Mouse (Mus musculus): ENCODE measurements around the gene Gstcd. TPM values are rescaled to one million over a fixed set of nuclear protein-coding genes. Genes with fewer than 3 reads are reported as not detected.

Gene Gstcd
- polyA plus RNA-seq, 2 experiments = 8.0 to 15.1 TPM

GRCm38 (mm10) chr3:133109844-133110243, 18.0 kb upstream of the Gstcd start:
- H3K4me3 ChIP-seq (replicated peaks; ENCODE audit: low read length) = no peak overlapping the region
- no peak overlapping the region for H3K9ac ChIP-seq (ENCODE audit: low read depth, low read length, severe bottlenecking)
- ATAC-seq (ENCODE audit: low FRiP score, low read depth) (no peak), DNase-seq (ENCODE audit: low spot score) (no peak)
- H3K4me1 ChIP-seq (ENCODE audit: control insufficient read depth, insufficient read depth, low read length) = no peaks in the 10 kb centered on the region
- WGBS = 91% methylated on average over 4 of the region's 4 CpGs
- TF ChIP-seq POLR2A (IDR thresholded peaks at IDR 0.05; ENCODE audit: borderline replicate concordance, extremely low read depth, insufficient read depth, insufficient read length) = no peak
- no peak overlapping the region for H3K4me2 ChIP-seq (replicated peaks; ENCODE audit: low read depth, low read length, severe bottlenecking)
- H3K9me3 ChIP-seq (ENCODE audit: control insufficient read depth, low read length) = no peaks in the 10 kb centered on the region
- peaks cover 42% of the 10 kb centered on the region for H3K36me3 ChIP-seq (ENCODE audit: control insufficient read depth, insufficient read depth, low read length)
- no peaks in the 10 kb centered on the region for H3K27me3 ChIP-seq (ENCODE audit: control insufficient read depth, insufficient read depth, low read length)
- no peak overlapping the region for H3K27ac ChIP-seq (replicated peaks; ENCODE audit: low read depth, low read length)

GRCm38 (mm10) chr3:133108731-133109130, 16.9 kb upstream of the Gstcd start:
- ATAC-seq (ENCODE audit: low FRiP score, low read depth) = no peak
- no peaks in the 10 kb centered on the region for H3K4me1 ChIP-seq (ENCODE audit: control insufficient read depth, insufficient read depth, low read length)
- no peaks in the 10 kb centered on the region for H3K9me3 ChIP-seq (ENCODE audit: control insufficient read depth, low read length)
- no peak overlapping the region for H3K4me3 ChIP-seq (replicated peaks; ENCODE audit: low read length)
- DNase-seq (ENCODE audit: low spot score) = no peak
- WGBS = 87% methylated on average over 4 of the region's 4 CpGs
- H3K27me3 ChIP-seq (ENCODE audit: control insufficient read depth, insufficient read depth, low read length) = no peaks in the 10 kb centered on the region
- no peak overlapping the region for H3K9ac ChIP-seq (ENCODE audit: low read depth, low read length, severe bottlenecking)
- H3K27ac ChIP-seq (replicated peaks; ENCODE audit: low read depth, low read length) = no peak overlapping the region
- no peak overlapping the region for H3K4me2 ChIP-seq (replicated peaks; ENCODE audit: low read depth, low read length, severe bottlenecking)
- H3K36me3 ChIP-seq (ENCODE audit: control insufficient read depth, insufficient read depth, low read length) = peaks cover 50% of the 10 kb centered on the region
- no peak for TF ChIP-seq POLR2A (IDR thresholded peaks at IDR 0.05; ENCODE audit: borderline replicate concordance, extremely low read depth, insufficient read depth, insufficient read length)

- Histone ChIP-seq H3K4me3 (replicated peaks; ENCODE audit: low read length) (no peak overlapping the region), H3K27me3 (ENCODE audit: control insufficient read depth, insufficient read depth, low read length) (no peaks in the 10 kb centered on the region), H3K4me1 (ENCODE audit: control insufficient read depth, insufficient read depth, low read length) (no peaks in the 10 kb centered on the region), H3K4me2 (replicated peaks; ENCODE audit: low read depth, low read length, severe bottlenecking) (no peak overlapping the region), H3K36me3 (ENCODE audit: control insufficient read depth, insufficient read depth, low read length) (peaks cover 72% of the 10 kb centered on the region), H3K9me3 (ENCODE audit: control insufficient read depth, low read length) (no peaks in the 10 kb centered on the region), H3K27ac (replicated peaks; ENCODE audit: low read depth, low read length) (no peak overlapping the region), H3K9ac (ENCODE audit: low read depth, low read length, severe bottlenecking) (no peak overlapping the region)
- no peak for TF ChIP-seq POLR2A (IDR thresholded peaks at IDR 0.05; ENCODE audit: borderline replicate concordance, extremely low read depth, insufficient read depth, insufficient read length)
- WGBS = 95% methylated on average over 3 of the region's 3 CpGs
- ATAC-seq (ENCODE audit: low FRiP score, low read depth) (no peak), DNase-seq (ENCODE audit: low spot score) (no peak)
Observed at GRCm38 (mm10) chr3:133104436-133104835, 12.6 kb upstream of the Gstcd start.

- Histone ChIP-seq H3K9ac (ENCODE audit: low read depth, low read length, severe bottlenecking) (no peak overlapping the region), H3K4me1 (ENCODE audit: control insufficient read depth, insufficient read depth, low read length) (no peaks in the 10 kb centered on the region), H3K27ac (replicated peaks; ENCODE audit: low read depth, low read length) (no peak overlapping the region), H3K27me3 (ENCODE audit: control insufficient read depth, insufficient read depth, low read length) (no peaks in the 10 kb centered on the region), H3K4me2 (replicated peaks; ENCODE audit: low read depth, low read length, severe bottlenecking) (no peak overlapping the region), H3K36me3 (ENCODE audit: control insufficient read depth, insufficient read depth, low read length) (peaks cover 71% of the 10 kb centered on the region), H3K9me3 (ENCODE audit: control insufficient read depth, low read length) (no peaks in the 10 kb centered on the region), H3K4me3 (replicated peaks; ENCODE audit: low read length) (no peak overlapping the region)
- TF ChIP-seq POLR2A (IDR thresholded peaks at IDR 0.05; ENCODE audit: borderline replicate concordance, extremely low read depth, insufficient read depth, insufficient read length) = no peak
- ATAC-seq (ENCODE audit: low FRiP score, low read depth) (no peak), DNase-seq (ENCODE audit: low spot score) (no peak)
- 85% methylated on average over 3 of the region's 3 CpGs for WGBS
Observed at GRCm38 (mm10) chr3:133103768-133104167, 11.9 kb upstream of the Gstcd start.

- no peak overlapping the region for H3K9ac ChIP-seq (ENCODE audit: low read depth, low read length, severe bottlenecking)
- no peak overlapping the region for H3K27ac ChIP-seq (replicated peaks; ENCODE audit: low read depth, low read length)
- no peak for ATAC-seq (ENCODE audit: low FRiP score, low read depth)
- H3K4me2 ChIP-seq (replicated peaks; ENCODE audit: low read depth, low read length, severe bottlenecking) = no peak overlapping the region
- DNase-seq (ENCODE audit: low spot score) = no peak
- no peak overlapping the region for H3K4me3 ChIP-seq (replicated peaks; ENCODE audit: low read length)
- no peak for TF ChIP-seq POLR2A (IDR thresholded peaks at IDR 0.05; ENCODE audit: borderline replicate concordance, extremely low read depth, insufficient read depth, insufficient read length)
- H3K9me3 ChIP-seq (ENCODE audit: control insufficient read depth, low read length) = no peaks in the 10 kb centered on the region
- 91% methylated on average over 2 of the region's 2 CpGs for WGBS
- H3K27me3 ChIP-seq (ENCODE audit: control insufficient read depth, insufficient read depth, low read length) = no peaks in the 10 kb centered on the region
- H3K36me3 ChIP-seq (ENCODE audit: control insufficient read depth, insufficient read depth, low read length) = peaks cover 54% of the 10 kb centered on the region
- no peaks in the 10 kb centered on the region for H3K4me1 ChIP-seq (ENCODE audit: control insufficient read depth, insufficient read depth, low read length)
Observed at GRCm38 (mm10) chr3:133098909-133099308, 7.1 kb upstream of the Gstcd start.

- no peaks in the 10 kb centered on the region for H3K4me1 ChIP-seq (ENCODE audit: control insufficient read depth, insufficient read depth, low read length)
- no peaks in the 10 kb centered on the region for H3K27me3 ChIP-seq (ENCODE audit: control insufficient read depth, insufficient read depth, low read length)
- peaks cover 48% of the 10 kb centered on the region for H3K36me3 ChIP-seq (ENCODE audit: control insufficient read depth, insufficient read depth, low read length)
- H3K9me3 ChIP-seq (ENCODE audit: control insufficient read depth, low read length) = no peaks in the 10 kb centered on the region
- no peak overlapping the region for H3K9ac ChIP-seq (ENCODE audit: low read depth, low read length, severe bottlenecking)
- WGBS = 96% methylated on average over 4 of the region's 4 CpGs
- ATAC-seq (ENCODE audit: low FRiP score, low read depth) (no peak), DNase-seq (ENCODE audit: low spot score) (no peak)
- H3K27ac ChIP-seq (replicated peaks; ENCODE audit: low read depth, low read length) = no peak overlapping the region
- no peak overlapping the region for H3K4me2 ChIP-seq (replicated peaks; ENCODE audit: low read depth, low read length, severe bottlenecking)
- TF ChIP-seq POLR2A (IDR thresholded peaks at IDR 0.05; ENCODE audit: borderline replicate concordance, extremely low read depth, insufficient read depth, insufficient read length) = no peak
- no peak overlapping the region for H3K4me3 ChIP-seq (replicated peaks; ENCODE audit: low read length)
Observed at GRCm38 (mm10) chr3:133098336-133098735, 6.5 kb upstream of the Gstcd start.
